Mouse (Mus musculus): ENCODE data around the gene Kcnj5.

DNA sequence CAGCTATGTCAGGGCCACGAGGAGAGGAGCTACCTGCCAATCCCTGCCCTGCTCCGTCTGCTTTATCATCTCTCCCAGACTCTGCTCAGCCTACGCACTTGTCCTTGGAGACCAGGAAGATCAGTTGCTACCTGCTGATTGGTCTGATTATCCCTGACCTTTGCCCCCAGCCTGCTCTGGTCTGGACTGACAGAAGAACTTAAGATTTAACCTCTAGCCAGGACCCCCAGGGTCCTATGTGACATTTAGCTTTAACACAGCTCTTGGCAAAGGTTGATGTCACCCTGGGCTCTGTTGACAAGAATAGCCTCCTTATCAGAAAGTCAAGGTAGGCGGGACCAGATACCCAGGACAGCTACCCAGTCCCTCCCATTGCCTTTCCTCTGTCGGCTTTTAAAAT lies 3.3 kb downstream of the Kcnj5 start:
- TF ChIP-seq CTCF (IDR thresholded peaks at IDR 0.05; ENCODE audit: borderline replicate concordance, insufficient read depth, low read depth, low read length), result no peak
- TF ChIP-seq POLR2A (IDR thresholded peaks at IDR 0.05; ENCODE audit: borderline replicate concordance, insufficient read depth, low read length), result no peak
